Mouse (Mus musculus): ENCODE data around the gene Rgsl1.
"Not testable (repeated sequence)": the region's sequence is repeated elsewhere in the genome, so short reads cannot be mapped to it uniquely, and the experiment has no call there.

Rgsl1 gene

DNA sequence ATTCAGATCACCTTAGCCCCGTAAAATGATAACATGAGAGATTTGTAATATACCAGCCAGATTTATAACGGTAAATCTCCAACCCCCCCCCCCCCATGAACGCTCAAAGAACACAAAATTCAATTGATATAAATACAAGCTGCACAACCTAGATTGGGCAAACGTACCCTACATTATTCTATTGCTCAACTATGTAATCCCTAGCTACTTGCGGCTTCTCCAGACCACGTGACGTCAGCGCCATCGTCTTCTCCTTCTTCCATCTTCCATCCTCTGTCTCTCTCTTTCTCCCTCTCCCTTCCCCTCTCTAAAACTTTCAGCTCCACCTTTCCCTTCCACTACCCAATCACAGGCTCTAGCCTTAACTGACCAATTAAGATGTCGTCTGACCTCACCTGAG lies 65.7 kb downstream of the Rgsl1 start:
- in situ Hi-C loops (cut with MboI; ENCODE audit: low sequenced_read_pairs), result no loop called here

DNA sequence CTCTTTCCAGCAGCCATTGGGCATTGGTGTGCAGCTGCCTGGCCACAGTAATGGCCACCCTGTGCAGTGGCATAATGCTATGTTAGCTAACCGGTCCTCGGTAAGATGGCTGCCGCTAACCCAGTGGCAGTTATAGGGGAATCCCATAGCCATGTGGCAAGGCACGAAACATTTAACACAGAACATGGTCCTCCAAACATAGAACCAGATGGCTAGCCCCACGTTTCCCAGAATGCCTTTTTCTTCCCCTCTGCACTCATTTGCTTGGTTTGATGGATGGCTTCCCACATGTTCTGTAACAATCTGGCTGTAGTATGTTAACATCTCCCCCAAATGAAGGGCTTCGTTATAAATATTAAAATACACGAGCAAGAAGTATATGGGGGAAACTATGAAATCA lies 67.7 kb downstream of the Rgsl1 start:
- in situ Hi-C loops (cut with MboI; ENCODE audit: low sequenced_read_pairs), result no loop called here

DNA sequence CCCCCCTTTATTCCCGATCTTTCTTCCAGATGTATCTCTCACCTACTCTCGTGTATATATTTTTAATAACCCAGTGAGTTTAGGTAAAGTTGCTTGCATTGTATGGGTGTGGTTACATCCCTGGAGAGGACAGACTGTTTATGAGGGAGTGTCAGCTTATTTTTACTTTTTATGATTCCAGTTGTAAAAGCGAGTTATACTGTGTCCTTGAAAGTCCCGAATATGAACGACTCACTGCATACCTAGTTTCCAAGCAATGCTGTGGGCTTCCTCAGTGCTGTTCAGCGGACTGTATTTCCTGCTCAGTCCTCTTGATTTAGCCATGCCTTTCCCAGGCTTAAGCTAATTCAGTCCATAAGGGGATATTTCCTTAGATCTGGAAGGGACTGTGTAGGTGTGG lies 68.8 kb downstream of the Rgsl1 start:
- in situ Hi-C loops (cut with MboI; ENCODE audit: low sequenced_read_pairs), result no loop called here

DNA sequence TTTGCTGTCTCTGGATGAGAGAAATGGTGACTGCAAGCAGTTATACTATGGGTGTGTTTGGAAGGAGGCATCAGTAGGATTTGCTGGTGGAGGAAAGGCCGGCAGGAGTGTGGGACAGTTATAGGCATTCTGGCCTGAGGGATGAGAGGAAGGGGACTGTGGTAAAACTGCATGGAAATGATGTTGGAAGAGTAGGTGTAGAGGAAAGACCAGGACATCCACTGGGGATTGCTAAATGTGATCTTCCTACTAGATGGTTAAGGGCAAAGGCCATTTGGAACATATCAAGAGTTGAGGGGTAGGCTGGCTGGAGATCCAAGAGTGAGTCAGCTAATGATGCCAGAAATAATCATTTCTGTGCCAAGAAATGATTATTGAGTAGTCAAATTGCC lies 73.2 kb downstream of the Rgsl1 start:
- in situ Hi-C loops (cut with MboI; ENCODE audit: low sequenced_read_pairs), result no loop called here

DNA sequence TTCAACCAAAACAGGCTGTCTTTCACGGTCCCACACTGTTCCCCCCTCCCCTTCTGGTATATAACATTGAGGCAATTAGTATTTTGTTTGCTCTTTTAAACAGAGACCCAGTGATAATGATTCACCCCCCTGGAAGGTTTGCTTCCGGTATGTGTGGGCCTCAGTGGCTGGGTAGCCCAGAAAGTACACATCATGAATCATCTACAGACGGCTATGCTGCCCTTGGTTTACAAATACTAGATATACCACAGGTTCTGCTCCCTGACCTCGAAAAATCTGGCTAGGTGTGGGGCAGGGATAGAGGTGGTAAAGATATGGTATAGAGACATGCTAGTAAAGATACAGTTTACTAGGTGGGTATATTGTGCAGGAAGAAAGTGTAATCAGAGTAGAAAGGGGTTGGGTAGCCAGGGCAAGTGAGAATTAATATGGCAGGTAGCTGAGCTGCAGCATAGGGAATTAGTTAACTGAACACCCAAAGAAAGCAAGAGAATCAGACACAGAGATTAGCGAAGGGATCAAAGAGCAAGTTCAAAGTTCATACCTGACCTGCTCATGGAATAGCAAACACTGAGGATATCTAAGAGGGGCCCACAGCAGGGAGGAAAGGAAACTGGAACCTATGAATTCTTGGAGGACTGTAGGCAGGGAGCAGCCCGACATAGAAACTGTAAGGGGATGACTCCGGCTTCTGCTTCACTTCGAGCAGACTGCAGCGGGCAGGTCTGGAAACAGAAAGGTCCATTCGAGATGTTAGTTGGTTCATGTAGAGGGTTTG lies 73.8 kb downstream of the Rgsl1 start:
- in situ Hi-C loops (cut with MboI; ENCODE audit: low sequenced_read_pairs), result no loop called here

DNA sequence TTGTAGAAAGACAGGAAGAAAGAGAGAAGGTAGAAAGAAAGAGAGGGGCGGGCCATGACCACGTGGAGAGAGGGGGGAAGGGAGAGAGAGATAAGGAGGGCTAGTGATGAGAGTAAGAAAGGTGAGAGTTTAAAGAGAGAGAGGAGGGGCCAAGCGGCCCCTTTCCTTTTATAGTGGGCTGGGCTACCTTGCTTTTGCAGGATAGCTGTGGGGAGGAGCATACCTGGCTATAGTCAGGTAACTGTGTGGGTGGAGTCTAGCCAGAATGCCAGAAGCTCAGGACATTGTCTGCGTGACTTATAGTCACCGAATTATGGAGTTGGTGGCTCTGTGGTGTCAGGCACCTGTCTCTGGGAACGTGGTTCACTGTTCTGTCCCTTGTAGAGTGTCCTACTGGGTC lies 74.4 kb downstream of the Rgsl1 start:
- in situ Hi-C loops (cut with MboI; ENCODE audit: low sequenced_read_pairs), result not testable (repeated sequence)

DNA sequence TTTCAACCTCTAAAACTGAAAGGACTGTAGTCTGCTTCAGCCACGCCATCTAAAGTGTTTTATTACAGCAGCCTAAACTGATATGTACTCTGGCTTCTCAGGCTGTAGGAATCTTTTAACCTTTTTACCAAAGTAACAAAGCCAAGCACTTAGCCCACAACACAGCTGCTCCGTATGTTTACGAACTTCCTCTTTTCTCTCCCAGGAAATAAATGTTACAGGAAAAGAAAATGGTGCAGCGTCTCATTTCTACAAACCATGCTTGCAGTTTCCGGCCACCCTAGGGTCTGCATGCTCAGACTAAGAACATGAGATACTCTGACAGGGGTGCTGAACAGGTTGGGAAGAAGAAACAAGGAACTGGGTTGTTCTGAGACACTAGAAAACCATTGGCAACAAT lies 75.5 kb downstream of the Rgsl1 start:
- in situ Hi-C loops (cut with MboI; ENCODE audit: low sequenced_read_pairs), result no loop called here

DNA sequence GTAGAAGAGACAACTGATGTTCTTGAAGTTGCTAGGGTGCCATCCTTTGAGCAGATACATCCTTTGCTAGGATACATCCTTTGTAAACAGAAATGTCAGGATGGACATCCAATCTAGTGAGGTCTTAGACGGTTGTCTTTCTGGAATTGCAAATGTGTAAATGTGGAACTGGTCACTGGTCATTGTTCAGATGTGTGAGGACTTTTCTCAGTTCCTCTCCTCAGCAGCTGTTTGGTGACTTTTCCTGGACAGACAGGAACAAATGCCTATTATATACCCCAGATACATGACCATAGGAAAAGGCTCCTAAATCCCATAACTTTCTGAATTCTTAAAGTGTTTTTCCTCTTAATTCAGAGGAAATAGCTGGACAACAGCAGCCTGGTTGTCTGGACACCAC lies 76.7 kb downstream of the Rgsl1 start:
- in situ Hi-C loops (cut with MboI; ENCODE audit: low sequenced_read_pairs), result no loop called here

DNA sequence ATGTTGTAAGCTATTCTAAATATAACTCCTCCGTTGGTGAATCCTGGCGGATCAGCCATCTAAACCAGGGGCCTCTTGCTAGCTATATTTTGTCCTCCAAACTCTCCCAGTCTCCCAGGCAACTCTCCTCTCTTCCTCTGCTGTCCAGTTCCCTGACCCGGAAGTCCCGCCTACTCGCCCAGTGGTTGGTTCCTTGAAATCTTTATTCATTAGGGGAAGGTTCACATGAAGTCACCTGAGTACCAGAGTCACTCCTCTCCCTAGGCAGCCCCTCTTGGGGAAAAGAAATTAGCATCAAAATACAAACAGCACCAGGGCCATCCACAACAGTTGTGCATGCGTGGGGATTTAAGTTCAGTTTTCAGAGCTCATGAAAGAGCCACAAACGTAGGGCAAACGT lies 77.6 kb downstream of the Rgsl1 start:
- in situ Hi-C loops (cut with MboI; ENCODE audit: low sequenced_read_pairs), result no loop called here

DNA sequence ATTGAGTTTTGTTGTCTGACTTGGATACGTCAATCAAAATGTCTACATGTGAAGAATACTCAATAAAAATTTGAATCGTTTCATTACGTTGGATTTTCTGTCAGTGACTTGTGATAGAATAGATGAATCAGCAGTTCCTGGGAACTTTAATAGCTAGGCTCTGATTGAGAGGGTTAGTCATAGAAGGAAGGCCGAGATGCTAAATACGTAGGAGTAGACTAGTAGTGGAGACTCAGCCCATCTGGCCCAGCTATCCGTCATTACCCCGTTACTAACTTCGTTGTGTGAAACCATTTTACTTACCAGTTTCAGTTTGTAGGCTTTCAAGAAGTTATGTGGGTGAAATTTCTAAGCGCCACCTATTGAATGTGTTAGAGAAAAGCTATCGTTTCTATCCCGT lies 79.8 kb downstream of the Rgsl1 start:
- in situ Hi-C loops (cut with MboI; ENCODE audit: low sequenced_read_pairs), result no loop called here

DNA sequence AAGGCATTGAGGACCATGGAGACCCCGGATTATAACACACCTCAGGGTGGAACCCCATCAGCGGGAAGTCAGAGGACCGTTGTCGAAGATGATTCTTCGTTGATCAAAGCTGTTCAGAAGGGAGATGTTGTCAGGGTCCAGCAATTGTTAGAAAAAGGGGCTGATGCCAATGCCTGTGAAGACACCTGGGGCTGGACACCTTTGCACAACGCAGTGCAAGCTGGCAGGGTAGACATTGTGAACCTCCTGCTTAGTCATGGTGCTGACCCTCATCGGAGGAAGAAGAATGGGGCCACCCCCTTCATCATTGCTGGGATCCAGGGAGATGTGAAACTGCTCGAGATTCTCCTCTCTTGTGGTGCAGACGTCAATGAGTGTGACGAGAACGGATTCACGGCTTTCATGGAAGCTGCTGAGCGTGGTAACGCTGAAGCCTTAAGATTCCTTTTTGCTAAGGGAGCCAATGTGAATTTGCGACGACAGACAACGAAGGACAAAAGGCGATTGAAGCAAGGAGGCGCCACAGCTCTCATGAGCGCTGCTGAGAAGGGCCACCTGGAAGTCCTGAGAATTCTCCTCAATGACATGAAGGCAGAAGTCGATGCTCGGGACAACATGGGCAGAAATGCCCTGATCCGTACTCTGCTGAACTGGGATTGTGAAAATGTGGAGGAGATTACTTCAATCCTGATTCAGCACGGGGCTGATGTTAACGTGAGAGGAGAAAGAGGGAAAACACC lies 90.0 kb downstream of the Rgsl1 start:
- in situ Hi-C loops (cut with MboI; ENCODE audit: low sequenced_read_pairs), result no loop called here

DNA sequence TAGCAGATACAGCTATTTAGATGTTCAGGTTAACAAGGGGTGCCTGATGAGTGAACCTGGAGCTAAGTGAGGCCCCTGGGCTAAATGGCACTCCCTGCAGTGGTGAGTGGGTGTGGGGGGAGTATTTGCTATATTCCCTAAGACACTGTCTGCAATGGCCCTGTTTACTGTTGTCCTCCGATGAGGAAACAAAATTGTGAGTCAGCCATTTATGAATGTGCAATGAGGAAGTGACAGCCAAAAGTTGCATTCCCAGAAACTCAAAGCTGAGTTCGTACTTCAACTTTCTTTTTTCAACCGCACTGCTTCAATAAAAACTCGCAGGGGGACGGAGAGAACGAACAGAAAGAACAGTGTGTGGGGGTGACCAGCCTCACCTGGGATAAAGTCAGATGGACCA lies 91.4 kb downstream of the Rgsl1 start:
- in situ Hi-C loops (cut with MboI; ENCODE audit: low sequenced_read_pairs), result no loop called here

DNA sequence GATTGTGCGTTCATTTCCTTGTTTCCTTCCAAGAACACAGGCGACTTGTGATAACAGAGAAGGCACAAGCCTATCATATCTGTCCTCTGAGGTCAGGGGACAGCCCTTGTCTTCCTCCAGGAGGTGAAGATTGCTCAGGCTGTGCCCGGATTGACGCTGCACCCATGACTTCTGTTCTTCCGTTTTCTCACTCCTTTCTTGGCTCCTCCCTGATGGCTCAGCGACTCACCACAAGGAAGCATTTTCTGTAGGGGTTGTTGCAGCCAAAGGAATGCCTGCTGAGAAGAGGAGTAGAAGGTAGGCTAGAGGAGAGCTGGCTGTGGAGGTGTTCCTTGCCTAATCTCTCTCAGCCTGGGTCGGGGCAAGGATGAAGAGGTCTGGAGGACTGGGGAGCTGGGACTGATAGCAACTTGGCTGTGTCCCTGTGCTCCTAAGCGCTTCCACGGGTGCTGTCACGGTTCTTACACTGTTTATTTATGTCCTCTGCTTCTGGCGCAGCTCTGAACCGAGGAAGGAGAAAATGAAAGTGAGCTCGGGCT lies 92.1 kb downstream of the Rgsl1 start:
- in situ Hi-C loops (cut with MboI; ENCODE audit: low sequenced_read_pairs), result no loop called here

DNA sequence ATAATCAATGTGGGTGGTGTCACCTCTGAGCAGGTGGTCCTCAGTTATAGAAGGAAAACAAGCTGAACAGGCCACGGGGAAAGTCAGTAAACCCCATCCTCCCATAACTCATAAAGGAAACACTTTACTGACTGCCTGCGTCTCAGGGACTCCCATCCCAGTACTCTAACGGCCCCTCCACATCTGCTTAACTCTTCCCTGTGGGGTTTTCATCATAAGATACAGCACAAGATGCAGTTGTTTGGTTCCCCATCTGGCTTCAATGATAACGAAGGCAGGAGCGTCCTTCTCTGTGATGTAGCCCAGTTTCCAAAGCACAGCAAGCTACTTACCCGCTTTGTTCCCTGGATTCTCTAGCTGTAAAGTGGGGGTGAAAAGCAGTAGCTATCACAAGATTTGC lies 93.9 kb downstream of the Rgsl1 start:
- in situ Hi-C loops (cut with MboI; ENCODE audit: low sequenced_read_pairs), result no loop called here

DNA sequence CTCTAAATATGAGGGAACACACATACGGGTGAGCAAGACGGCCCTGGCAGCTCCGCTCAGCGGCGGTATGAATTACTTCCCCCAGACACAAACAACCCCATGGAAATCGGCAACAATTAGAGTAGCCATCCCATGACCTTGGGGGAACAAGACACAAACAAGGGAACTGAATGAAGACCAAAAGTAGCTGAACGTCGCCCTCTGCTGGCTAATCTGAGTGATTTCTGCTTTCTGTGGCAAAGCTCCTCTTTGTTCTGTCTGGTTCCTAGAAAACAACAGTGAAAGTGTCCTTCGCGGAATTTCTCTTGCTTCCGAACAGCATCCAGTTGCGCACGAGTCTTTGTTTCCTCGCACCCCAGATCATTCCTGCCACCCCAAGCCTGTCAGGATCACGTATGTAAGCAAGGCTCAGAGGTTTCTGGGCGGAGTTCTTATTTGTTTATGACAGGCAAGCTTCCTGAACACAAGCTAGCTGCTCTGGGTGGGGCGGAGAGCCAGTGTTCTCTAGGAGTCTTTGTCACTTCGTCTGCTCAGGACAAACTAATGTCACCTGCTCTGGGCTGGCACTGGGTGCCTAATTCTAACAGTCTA lies 94.6 kb downstream of the Rgsl1 start, which contains the start of gene Rnasel:
Gene Rnasel (plus strand): TSS at position 216 of the 591 bp plus-strand sequence.
- in situ Hi-C loops (cut with MboI; ENCODE audit: low sequenced_read_pairs), result loop anchor here (5.0 kb wide), 1 partner anchor 192 kb away; no protein-coding TSS in a partner anchor

DNA sequence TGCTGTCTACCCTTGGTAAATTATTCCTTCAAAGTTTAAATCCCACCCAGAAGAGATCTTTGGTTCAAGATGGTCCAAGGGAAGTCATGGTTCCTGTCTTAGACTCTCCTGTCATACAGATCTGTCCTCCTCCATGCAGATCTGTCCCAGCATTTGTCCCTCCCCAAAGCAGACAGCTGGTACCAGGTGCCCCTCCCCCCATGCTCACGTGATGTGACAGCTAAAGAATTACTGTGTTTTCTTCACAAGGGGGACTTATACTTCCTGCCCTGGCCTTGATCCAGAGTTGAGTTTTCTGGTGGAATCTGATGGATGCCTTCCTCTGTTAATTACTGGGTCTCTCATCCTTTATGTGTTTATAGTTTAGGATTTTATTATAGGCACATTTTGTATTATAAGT lies 95.4 kb downstream of the Rgsl1 start:
- in situ Hi-C loops (cut with MboI; ENCODE audit: low sequenced_read_pairs), result loop anchor here (5.0 kb wide), 1 partner anchor 191 kb away; no protein-coding TSS in a partner anchor

DNA sequence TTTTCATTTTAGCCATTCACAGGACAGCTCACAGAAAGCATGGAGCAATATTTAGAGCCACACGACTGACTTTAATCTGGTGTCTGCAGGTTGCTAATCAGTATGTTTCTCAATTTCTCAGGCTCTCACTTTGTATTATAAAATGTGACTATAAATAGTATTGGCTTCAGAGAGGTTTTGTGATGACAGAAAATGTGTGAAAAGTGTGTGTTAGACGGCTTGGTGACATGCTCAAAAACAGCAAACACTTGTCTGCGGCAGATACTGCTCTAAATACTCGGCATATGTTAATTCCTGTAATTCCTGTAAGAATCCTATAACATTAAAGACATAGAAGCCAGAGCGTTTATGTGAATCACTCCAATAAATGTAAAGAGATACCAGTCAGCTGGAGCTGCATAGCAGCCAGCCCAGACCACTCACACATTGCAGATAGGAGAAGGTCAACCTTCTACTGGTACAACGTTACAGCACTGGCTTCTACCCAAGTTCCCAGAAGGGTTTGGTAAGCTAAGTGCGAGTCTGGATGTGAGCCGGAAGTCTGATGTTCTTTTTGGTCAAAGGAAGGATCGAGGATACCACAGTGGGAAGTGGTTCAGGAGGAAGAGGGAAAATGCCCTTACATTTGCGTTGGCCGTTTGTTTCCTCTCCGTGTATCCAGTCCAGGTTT lies 95.9 kb downstream of the Rgsl1 start:
- in situ Hi-C loops (cut with MboI; ENCODE audit: low sequenced_read_pairs), result loop anchor here (5.0 kb wide), 1 partner anchor 191 kb away; no protein-coding TSS in a partner anchor

DNA sequence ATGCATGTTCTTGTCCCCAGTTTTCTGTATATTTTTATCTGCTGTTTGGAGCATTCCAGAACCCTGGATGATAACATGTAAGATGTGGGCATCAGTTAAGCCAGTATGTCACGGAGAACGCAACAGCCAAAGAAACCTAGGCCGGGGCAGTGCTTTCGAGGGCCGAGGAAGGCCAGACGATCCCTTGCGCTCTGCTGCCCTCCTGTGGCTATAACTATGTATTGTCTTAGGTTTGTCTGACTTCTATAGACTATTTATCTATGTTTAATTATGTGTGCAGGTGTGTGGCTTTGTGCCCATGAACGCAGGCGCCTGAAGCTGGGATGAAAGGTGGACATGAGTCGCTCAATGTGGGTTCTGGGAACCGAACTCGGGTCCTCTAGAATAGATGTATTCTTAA lies 97.2 kb downstream of the Rgsl1 start:
- in situ Hi-C loops (cut with MboI; ENCODE audit: low sequenced_read_pairs), result loop anchor here (5.0 kb wide), 1 partner anchor 189 kb away; no protein-coding TSS in a partner anchor

DNA sequence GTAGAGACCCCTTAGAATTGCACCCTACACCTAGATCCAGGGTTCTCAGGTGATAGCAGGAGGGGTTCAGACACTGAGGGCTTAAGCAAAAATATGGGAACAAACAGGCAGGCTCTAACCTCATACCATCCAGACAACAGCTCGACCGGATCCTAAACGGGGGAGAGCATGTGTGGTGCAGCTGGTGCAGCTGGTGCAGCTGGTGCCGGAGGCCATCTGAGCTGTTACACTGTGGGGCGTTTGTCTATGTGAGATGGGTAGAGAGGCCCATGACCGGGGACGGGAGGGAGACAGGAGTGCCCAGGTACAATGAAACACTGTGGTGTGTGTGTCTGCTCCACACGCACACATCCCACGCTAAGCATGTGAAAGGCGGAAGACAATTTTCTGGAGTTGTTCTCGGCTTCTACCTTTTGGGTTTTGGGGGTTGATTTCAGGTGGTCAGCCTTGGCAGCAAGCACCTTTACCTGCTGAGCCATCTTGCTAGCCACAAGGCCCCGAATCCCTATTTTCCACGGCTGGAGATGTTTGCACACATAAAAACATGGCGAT lies 97.7 kb downstream of the Rgsl1 start:
- in situ Hi-C loops (cut with MboI; ENCODE audit: low sequenced_read_pairs), result loop anchor here (5.0 kb wide), 1 partner anchor 189 kb away; no protein-coding TSS in a partner anchor

DNA sequence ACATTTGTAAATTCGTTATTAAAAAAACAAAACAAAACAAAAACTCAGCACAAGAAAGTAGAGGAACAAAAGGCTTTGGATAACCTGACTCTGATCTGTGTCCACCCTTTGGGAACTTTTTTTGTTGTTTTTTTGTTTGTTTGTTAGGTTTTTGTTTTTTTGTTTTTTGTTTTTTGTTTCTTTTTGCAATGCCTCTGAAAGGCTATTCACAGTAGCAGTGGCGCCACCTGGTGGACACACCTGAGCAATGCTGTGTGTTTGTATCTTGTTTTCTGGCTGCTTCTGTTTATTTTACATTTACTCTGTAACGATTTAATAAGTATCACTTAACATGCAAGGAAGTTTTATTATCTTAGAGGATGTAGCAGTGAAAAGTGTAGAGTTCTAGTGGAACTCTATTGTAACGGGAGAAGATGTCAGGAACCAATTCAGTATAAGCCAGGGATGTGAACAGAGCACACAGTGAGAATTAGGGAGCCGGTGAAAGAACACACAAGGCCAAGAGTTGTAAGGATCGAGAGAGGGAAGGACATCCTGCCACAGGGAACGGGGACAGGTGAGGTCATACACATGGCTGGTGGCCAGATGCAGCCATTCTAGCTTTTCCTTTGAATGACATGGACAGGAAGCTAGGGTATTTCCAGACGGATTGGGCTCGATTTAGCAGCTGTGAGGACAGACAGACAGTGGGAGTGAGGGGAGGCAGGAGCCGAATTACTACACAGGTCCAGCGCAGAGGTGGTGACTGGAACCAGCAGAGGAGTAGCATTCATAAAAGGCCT lies 101.4 kb downstream of the Rgsl1 start:
- in situ Hi-C loops (cut with MboI; ENCODE audit: low sequenced_read_pairs), result no loop called here

Measured in CH12F3 (cell line).